Mouse (Mus musculus) heart, adult 2 months (tissue): ENCODE measurements around the gene Cabin1. TPM values are rescaled to one million over a fixed set of nuclear protein-coding genes. Genes with fewer than 3 reads are reported as not detected.

Experiments
- DNase-seq, 2 experiments: peaks; one replicate each; pipeline ENCODE4 v3.0.0; 2021
- H3K27ac ChIP-seq: fragments of 200-600 bp; 2 replicates; pipeline ENCODE4 v1.8.1; 2022
- H3K27me3 ChIP-seq: fragments of 200-500 bp; 2 replicates; pipeline ENCODE4 v1.6.1; 2012; ENCODE audit warnings: mild to moderate bottlenecking, low read length, inconsistent platforms, mixed read lengths; ENCODE audit not compliant: control insufficient read depth, insufficient read depth
- H3K36me3 ChIP-seq: fragments of 200-500 bp; 2 replicates; pipeline ENCODE4 v1.6.1; 2012; ENCODE audit warnings: low read length, inconsistent platforms; ENCODE audit not compliant: control insufficient read depth, insufficient read depth
- H3K4me1 ChIP-seq: fragments of 200-500 bp; 2 replicates; pipeline ENCODE4 v1.6.1; 2011; ENCODE audit warnings: low read length; ENCODE audit not compliant: control insufficient read depth, insufficient read depth
- H3K4me3 ChIP-seq: fragments of 200-600 bp; 2 replicates; pipeline ENCODE4 v1.8.1; 2022
- H3K79me2 ChIP-seq: fragments of 200-500 bp; replicated peaks from 2 replicates; pipeline ENCODE4 v1.6.1; 2012; ENCODE audit warnings: mild to moderate bottlenecking, inconsistent platforms, low read length, moderate library complexity, mixed read lengths; ENCODE audit not compliant: control insufficient read depth, insufficient read depth
- H3K9ac ChIP-seq: fragments of 200-500 bp; 2 replicates; pipeline ENCODE4 v1.6.1; 2012; ENCODE audit warnings: low read depth, mild to moderate bottlenecking, control low read depth, inconsistent platforms, low read length, mixed read lengths
- CTCF ChIP-seq: fragments of 200-600 bp; IDR thresholded peaks from 2 replicates; pipeline ENCODE4 v1.8.1; 2022; ENCODE audit warnings: antibody characterized with exemption, mild to moderate bottlenecking, moderate library complexity
- EP300 ChIP-seq: fragments of 200-500 bp; IDR thresholded peaks from 2 replicates; pipeline ENCODE4 v1.6.1; 2011; ENCODE audit warnings: low read depth, low read length, control low read depth; ENCODE audit not compliant: insufficient read depth
- POLR2A ChIP-seq: fragments of 200-500 bp; IDR thresholded peaks from 2 replicates; pipeline ENCODE4 v1.6.1; 2011; ENCODE audit warnings: mild to moderate bottlenecking, low read depth, low read length, control low read depth; ENCODE audit not compliant: insufficient read depth
- WGBS: fragments of 180-500 bp; shearing (Covaris S2); methylation state at CpG from one replicate; pipeline ENCODE4 v1.1.7; 2018; 5-methylcytosine and 5-hydroxymethylcytosine counted together
- intact Hi-C: fragments of 180-260 bp; cut with DNase I; formaldehyde crosslinking; loops from one replicate; pipeline ENCODE4 v1.15.1; 2025
- polyA plus RNA-seq: library from polyadenylated mRNA; depleted of rRNA; stranded (reverse); fragments of >200 nt; gene quantifications from 2 replicates; pipeline ENCODE4 v1.2.3, GENCODE M21; 2012
- total RNA-seq, 2 experiments: library from RNA; stranded (reverse); gene quantifications; 2 replicates each; pipeline ENCODE4 v1.2.3; 2021

Gene Cabin1
- total and polyA plus RNA-seq, 3 experiments = 13.6 to 19.9 (median 17.9) TPM

DNA sequence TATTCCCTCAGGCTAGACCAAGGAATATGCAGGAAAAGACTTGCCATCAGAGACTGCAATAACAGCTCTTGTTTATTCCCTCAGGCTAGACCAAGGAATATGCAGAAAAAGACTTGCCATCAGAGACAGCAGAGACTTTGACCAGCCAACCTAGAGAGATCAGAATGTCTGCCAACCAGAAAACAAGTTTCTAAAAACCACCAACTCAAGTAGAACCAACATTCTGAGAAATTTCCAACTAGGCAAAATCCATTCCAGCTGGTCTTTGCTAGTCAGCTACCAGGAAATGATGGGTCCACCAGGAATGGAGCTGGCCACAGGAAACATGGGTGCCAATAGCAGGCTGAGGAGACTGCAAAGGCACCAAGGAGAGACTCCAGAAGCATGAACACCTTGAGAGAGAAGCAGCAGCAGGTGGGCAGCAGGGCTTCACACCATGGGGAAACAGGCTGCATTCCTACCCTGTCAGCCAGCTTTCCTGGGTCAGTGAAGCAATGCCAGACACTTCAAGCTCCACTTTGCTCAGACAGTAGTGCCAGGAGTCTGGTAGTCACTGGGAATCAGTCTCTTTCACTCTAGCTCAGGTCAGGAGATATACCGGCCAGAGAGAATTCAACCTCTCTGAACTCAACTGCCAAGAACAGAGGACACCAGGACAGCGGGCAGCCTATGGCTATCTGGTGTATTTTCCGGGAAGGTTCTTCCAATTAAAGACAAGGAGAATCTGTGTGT lies 56.1 kb downstream of the Cabin1 start:
- 0 out of 2 replicates have a peak, but pooled peaks have one; percentile 60 for TF ChIP-seq EP300
- TF ChIP-seq CTCF = no peak
- 62% methylated on average over 3 of the region's 3 CpGs for WGBS
- intact Hi-C loops = no loop called here
- peak; percentile 37 to 48 for DNase-seq
- Histone ChIP-seq H3K27me3 (no peaks in the 10 kb centered on the region), H3K4me3 (no peak overlapping the region), H3K36me3 (no peaks in the 10 kb centered on the region), H3K4me1 (peaks cover 10% of the 10 kb centered on the region), H3K27ac (peak overlapping the region; percentile 45), H3K9ac (no peak overlapping the region), H3K79me2 (no peaks in the 10 kb centered on the region)

DNA sequence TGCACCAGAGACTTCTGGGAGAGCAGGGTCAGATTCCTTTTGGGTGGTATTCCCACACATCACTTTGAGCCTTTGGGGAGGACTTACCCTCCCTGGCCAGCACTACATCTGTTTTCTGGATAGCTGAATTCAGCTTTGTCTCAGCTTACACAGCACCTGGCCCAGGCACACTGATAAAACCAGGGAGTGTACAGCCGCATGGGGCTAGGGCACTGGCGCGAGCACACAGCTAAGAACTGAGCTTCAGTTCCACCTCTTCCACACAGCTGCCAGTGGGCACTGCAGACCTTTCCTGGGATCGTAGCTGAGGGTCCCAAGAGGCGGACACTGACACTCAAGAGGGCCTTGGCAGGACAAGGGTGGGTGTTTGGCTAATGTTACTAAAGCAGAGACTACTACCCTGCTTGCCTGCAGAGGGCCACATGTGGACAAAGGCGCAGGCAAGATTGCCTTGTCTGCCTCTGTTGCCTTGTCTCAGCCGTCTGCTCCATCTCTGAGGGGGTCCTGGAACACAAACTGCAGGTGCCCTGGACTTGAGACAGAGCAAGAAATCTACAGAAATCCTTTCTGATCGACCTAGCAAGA lies 57.4 kb downstream of the Cabin1 start:
- H3K79me2 ChIP-seq = no peaks in the 10 kb centered on the region
- no peak overlapping the region for H3K27ac ChIP-seq
- 87% methylated on average over 8 of the region's 8 CpGs for WGBS
- H3K4me3 ChIP-seq = no peak overlapping the region
- TF ChIP-seq POLR2A (no peak), CTCF (no peak), EP300 (no peak)
- H3K36me3 ChIP-seq = no peaks in the 10 kb centered on the region
- no peak overlapping the region for H3K9ac ChIP-seq
- intact Hi-C loops = no loop called here
- DNase-seq = no peak
- peaks cover 10% of the 10 kb centered on the region for H3K4me1 ChIP-seq
- H3K27me3 ChIP-seq = no peaks in the 10 kb centered on the region

DNA sequence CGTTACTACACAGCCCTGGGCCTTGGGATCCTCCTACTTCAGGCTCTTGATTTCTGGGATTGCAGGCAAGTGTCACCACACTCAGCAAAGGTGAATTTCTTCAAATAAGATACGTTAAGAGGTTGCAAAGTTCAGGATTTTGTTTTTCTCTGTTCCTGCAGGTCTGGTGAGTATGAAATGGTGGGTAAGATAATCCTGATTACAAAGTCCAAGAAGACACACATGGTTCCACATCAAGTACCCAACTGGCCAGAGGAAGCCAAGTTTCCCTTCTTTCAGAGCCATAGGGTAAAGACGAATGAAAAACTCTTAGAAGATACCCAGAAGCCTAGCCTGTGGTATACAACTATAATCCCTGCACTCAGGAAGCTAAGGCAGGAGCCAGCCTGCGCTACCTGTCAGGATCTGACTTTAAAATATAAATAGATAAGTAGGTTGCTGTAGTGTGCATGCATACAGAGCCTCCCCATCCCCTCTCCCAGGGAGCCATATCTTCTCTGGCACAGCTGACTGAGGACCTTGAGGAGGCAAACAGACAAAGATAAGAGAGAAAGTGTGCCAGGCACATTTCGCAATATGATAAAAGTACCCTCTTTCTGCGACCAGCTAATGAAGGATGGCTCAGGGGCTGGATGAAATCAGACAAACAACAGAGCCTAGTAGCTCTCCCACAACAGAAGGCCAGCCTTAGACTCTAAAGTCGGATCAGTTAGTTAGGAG lies 58.3 kb downstream of the Cabin1 start:
- H3K27me3 ChIP-seq = no peaks in the 10 kb centered on the region
- 77% methylated on average over 7 of the region's 7 CpGs for WGBS
- H3K36me3 ChIP-seq = no peaks in the 10 kb centered on the region
- no peak overlapping the region for H3K4me3 ChIP-seq
- no peak overlapping the region for H3K27ac ChIP-seq
- no peaks in the 10 kb centered on the region for H3K79me2 ChIP-seq
- H3K4me1 ChIP-seq = peaks cover 10% of the 10 kb centered on the region
- no peak for DNase-seq
- intact Hi-C loops = loop anchor here (1.0 kb wide), 1 partner anchor 71 kb away; no protein-coding TSS in a partner anchor
- no peak for TF ChIP-seq CTCF
- no peak for TF ChIP-seq POLR2A
- no peak for TF ChIP-seq EP300
- H3K9ac ChIP-seq = no peak overlapping the region

DNA sequence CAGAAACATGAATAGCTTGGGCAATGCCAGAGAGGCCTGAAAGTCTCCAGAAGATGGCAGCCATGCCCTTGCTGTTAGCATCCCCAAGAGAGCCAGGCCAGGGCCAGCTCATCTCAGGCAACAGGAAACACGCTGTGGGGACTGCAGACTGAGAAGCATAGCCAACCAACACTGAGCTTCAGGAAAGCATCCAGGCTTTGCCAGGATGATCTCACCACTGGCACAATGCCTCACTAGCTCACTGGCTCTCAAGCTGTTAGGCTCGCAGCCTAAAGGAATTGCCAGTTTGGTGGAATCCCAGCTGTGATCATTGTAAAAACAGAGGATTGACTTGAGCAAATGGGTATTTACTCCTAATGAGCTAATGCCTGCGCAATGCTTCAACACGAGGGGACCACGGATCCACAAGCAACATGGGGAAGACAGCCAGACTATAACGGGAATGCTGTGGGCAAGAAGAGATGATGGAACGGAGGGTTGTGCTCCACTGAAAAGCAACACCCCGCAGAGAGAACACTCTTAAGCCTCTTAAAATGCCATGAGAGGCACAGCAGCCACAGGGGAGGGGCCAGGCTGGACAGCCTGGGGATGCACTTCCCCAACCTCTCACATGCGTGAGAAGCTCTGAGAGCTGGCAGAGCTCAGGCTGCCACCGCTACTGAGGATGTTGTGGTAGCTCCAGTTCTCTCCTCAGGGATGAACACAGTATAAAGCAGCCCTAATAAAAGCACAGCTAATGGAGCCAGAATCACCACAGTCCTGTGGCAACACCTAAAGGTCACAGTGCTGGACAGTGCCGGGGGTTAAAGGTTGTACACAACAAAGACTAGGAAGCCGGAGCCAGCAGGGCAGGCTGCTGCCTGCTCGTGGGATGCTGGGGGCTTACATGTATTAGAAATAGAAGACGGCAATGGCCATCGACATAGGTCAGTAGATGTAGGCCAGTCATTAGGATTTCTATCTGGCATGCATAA lies 59.6 kb downstream of the Cabin1 start:
- Histone ChIP-seq H3K4me3 (no peak overlapping the region), H3K27ac (peak overlapping the region; percentile 40), H3K36me3 (no peaks in the 10 kb centered on the region), H3K27me3 (no peaks in the 10 kb centered on the region), H3K9ac (no peak overlapping the region), H3K79me2 (no peaks in the 10 kb centered on the region), H3K4me1 (peaks cover 8% of the 10 kb centered on the region)
- DNase-seq = peak; percentile 81 to 89
- peak; percentile 55 for TF ChIP-seq CTCF
- peak; percentile 52; the same call in 1 of the 2 replicates for TF ChIP-seq EP300
- no peak for TF ChIP-seq POLR2A
- 45% methylated on average over 15 of the region's 15 CpGs for WGBS
- intact Hi-C loops = loop anchor here (1.0 kb wide), 1 partner anchor 69 kb away; no protein-coding TSS in a partner anchor

DNA sequence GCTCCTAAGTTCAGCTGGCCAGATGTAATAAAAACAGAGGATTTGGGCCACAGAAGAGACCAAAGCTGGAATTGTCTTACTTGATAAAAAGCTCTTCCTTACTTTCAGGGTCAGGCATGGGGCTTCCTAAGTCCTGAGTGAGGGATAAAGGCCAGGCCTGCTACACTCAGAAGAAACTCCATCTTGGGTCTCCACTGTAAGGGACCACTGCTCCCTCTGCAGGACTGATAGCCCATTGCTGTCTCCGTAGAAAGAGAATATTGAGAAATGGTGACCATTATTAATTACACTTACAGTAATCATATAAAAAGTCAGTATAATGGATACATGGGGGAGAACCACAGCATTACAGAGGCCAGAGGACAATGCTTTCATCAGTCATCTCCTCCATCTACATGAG lies 60.6 kb downstream of the Cabin1 start:
- no peak for DNase-seq
- no peak overlapping the region for H3K4me3 ChIP-seq
- no peak overlapping the region for H3K27ac ChIP-seq
- no peaks in the 10 kb centered on the region for H3K27me3 ChIP-seq
- intact Hi-C loops = loop anchor here (2.0 kb wide), 1 partner anchor 117 kb away; no protein-coding TSS in a partner anchor
- H3K79me2 ChIP-seq = no peaks in the 10 kb centered on the region
- TF ChIP-seq CTCF (peak; percentile 61), POLR2A (no peak), EP300 (no peak)
- H3K9ac ChIP-seq = no peak overlapping the region
- H3K36me3 ChIP-seq = no peaks in the 10 kb centered on the region
- peaks cover 7% of the 10 kb centered on the region for H3K4me1 ChIP-seq
- WGBS = 51% methylated on average over 1 of the region's 1 CpGs
